Mouse (Mus musculus): Measurements from ENCODE around the gene Nrde2.

DNA sequence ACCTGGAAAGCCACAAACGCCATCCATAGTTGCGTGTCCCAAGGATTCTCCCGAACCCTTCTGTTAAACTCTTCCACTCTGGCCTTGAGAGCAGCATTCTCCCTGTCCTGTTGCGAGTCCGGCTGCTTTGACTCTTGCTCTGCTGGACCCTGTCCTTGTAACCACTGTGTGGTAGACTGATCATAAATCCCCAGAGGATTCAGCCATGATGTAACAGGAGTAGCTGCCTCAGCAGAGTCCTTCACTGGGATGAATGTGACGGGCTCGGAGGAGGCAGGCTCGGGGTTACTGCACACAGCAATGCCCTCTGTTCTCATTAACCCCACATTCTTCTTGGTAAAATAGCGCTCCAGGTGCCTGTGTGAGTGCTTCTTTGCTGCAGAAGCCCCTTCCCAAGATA lies 15.7 kb downstream of the Nrde2 start:
- no peak for TF ChIP-seq CTCF (IDR thresholded peaks at IDR 0.05; ENCODE audit: extremely low read depth, insufficient read depth, insufficient read length, insufficient replicate concordance)
- no peak for TF ChIP-seq POLR2A (IDR thresholded peaks at IDR 0.05; ENCODE audit: low read depth, low read length)
